14 mouse cellular contexts compared by ENCODE assay signal in genomic region chr6:53078671-53079070, GRCm38 (mm10). TPM values are rescaled to one million over a fixed set of nuclear protein-coding genes. Genes with fewer than 3 reads are reported as not detected.
DNase-seq lines count a peak whose midpoint lies in the region; ATAC-seq and TF ChIP-seq lines count a peak whose summit lies in the region.
"Had no signal": no experiment of that assay in that cellular context is flagged by ENCODE, and none has a peak within 500 bp of the region (broad histone marks: within the 10 kb centered on the region; RNA-seq: fewer than 3 reads in every experiment).

No protein-coding gene starts in this region.

- intact Hi-C loops in heart, postnatal 36 days (cut with DNase I), result no loop called here

- no peak overlapping the region for H3K4me2 ChIP-seq in midbrain, postnatal 0 days (ENCODE audit: low read depth, low read length, poor library complexity, severe bottlenecking)
- H3K4me2 ChIP-seq in midbrain, embryonic 13.5 days (replicated peaks), result no peak overlapping the region
- H3K4me2 ChIP-seq: embryonic facial prominence, embryonic 12.5 days; limb, embryonic 13.5 days had no signal

- TF ChIP-seq CTCF in midbrain, postnatal 0 days (IDR thresholded peaks at IDR 0.05), result no peak

- no peaks in the 10 kb centered on the region for H3K27me3 ChIP-seq in midbrain, postnatal 0 days (ENCODE audit: insufficient read depth, low read length)
- no peaks in the 10 kb centered on the region for H3K27me3 ChIP-seq in midbrain, embryonic 13.5 days
- H3K27me3 ChIP-seq: embryonic facial prominence, embryonic 12.5 days; limb, embryonic 13.5 days had no signal

- peak; percentile 39 to 44 for DNase-seq in heart, adult 18-20 months
- no peak for DNase-seq in heart, adult 8-10 months (ENCODE audit: low spot score)
- DNase-seq in midbrain, postnatal 0 days (ENCODE audit: low spot score), result peak; percentile 9
- peak; percentile 21 to 27 for DNase-seq in heart, postnatal 36 days
- DNase-seq in testis, postnatal 10 days (ENCODE audit: low spot score), result peak; percentile 52
- DNase-seq in layer of hippocampus, adult 8-10 months (ENCODE audit: low spot score in 2 of 2), result no peak
- DNase-seq: layer of hippocampus, postnatal 36 days; thymus, postnatal 14 days had no signal

- 32% methylated on average over 2 of the region's 2 CpGs for WGBS in midbrain, postnatal 0 days
- 20% methylated on average over 2 of the region's 2 CpGs for WGBS in midbrain, embryonic 13.5 days

- ATAC-seq in midbrain, postnatal 0 days (ENCODE audit: low FRiP score), result no peak
- ATAC-seq in midbrain, embryonic 13.5 days, result no peak
- ATAC-seq: CD4-positive, CD25-positive, alpha-beta regulatory T cell, adult 4 months had no signal

- no peaks in the 10 kb centered on the region for H3K4me1 ChIP-seq in midbrain, postnatal 0 days (ENCODE audit: insufficient read depth, low read length)
- H3K4me1 ChIP-seq in midbrain, embryonic 13.5 days (replicated peaks), result no peaks in the 10 kb centered on the region
- H3K4me1 ChIP-seq: embryonic facial prominence, embryonic 12.5 days; limb, embryonic 13.5 days had no signal

- no peaks in the 10 kb centered on the region for H3K9me3 ChIP-seq in midbrain, postnatal 0 days (ENCODE audit: low read length)
- no peaks in the 10 kb centered on the region for H3K9me3 ChIP-seq in midbrain, embryonic 13.5 days
- H3K9me3 ChIP-seq: embryonic facial prominence, embryonic 12.5 days; limb, embryonic 13.5 days; midbrain, embryonic 10.5 days had no signal

- no peak overlapping the region for H3K9ac ChIP-seq in midbrain, postnatal 0 days (replicated peaks; ENCODE audit: low read length, poor library complexity, severe bottlenecking)
- H3K9ac ChIP-seq in midbrain, embryonic 13.5 days (replicated peaks), result no peak overlapping the region
- H3K9ac ChIP-seq: embryonic facial prominence, embryonic 12.5 days; limb, embryonic 13.5 days had no signal

- H3K36me3 ChIP-seq in midbrain, postnatal 0 days (ENCODE audit: insufficient read depth, low read length), result no peaks in the 10 kb centered on the region
- no peaks in the 10 kb centered on the region for H3K36me3 ChIP-seq in midbrain, embryonic 13.5 days
- H3K36me3 ChIP-seq: embryonic facial prominence, embryonic 12.5 days; limb, embryonic 13.5 days; midbrain, embryonic 10.5 days had no signal

- no peak overlapping the region for H3K4me3 ChIP-seq in midbrain, postnatal 0 days (ENCODE audit: low read depth, low read length)
- no peak overlapping the region for H3K4me3 ChIP-seq in midbrain, embryonic 13.5 days (replicated peaks)
- H3K4me3 ChIP-seq: embryonic facial prominence, embryonic 12.5 days; limb, embryonic 13.5 days; midbrain, embryonic 10.5 days had no signal

- H3K27ac ChIP-seq in midbrain, postnatal 0 days (ENCODE audit: low read depth, low read length), result no peak overlapping the region
- H3K27ac ChIP-seq in midbrain, embryonic 13.5 days, result no peak overlapping the region
- H3K27ac ChIP-seq: embryonic facial prominence, embryonic 12.5 days; kidney, postnatal 0 days; limb, embryonic 13.5 days; midbrain, embryonic 10.5 days had no signal

RNA-seq across cellular contexts. Expression of gene Jazf1, which starts 10.2 kb away (rescaled TPM):
- 1 to 10 TPM; 2.6 to 3.2 TPM for total RNA-seq in heart, adult 18-20 months (2021)
- 1 to 10 TPM; 1.4 to 2.0 (median 1.8) TPM for total RNA-seq in heart, adult 8-10 months (2022)
- 44.4 and 55.3 TPM in 2 replicates for total RNA-seq in midbrain, postnatal 0 days (2014; rRNA removed)
- polyA plus RNA-seq in midbrain, postnatal 0 days (2015; fragmentation: Nextera tagmentation; extraction: Ambion mirVana), result 77.3 and 79.7 TPM in 2 replicates
- polyA plus RNA-seq in midbrain, embryonic 13.5 days (2015; fragmentation: Nextera tagmentation; extraction: Ambion mirVana), result 24.9 and 26.9 TPM in 2 replicates
- 1 to 10 TPM; 2.4 to 3.5 TPM for total RNA-seq in heart, postnatal 36 days (2021)
- 10 to 100 TPM; 25.0 to 30.9 (median 28.5) TPM for total RNA-seq in layer of hippocampus, adult 8-10 months (2022)

Comparison
In these comparisons a context has a peak if more than half of its experiments do, and no peak if none do; other contexts are left out.
1. DNase-seq: peak in heart, adult 18-20 months (2 of 2), midbrain, postnatal 0 days (single experiment), heart, postnatal 36 days (2 of 2) and testis, postnatal 10 days (single experiment); none in heart, adult 8-10 months (single experiment) and layer of hippocampus, adult 8-10 months (0 of 2).
2. RNA of gene Jazf1, which starts 10.2 kb away (total RNA-seq): 44.4 to 55.3 TPM in midbrain, postnatal 0 days and 25.0 to 30.9 TPM in layer of hippocampus, adult 8-10 months; 2.4 to 3.5 TPM in heart, postnatal 36 days, 2.6 to 3.2 TPM in heart, adult 18-20 months and 1.4 to 2.0 TPM in heart, adult 8-10 months; every median in the first group is over 4 times any median in the second.